Mouse (Mus musculus): ENCODE measurements around the gene Scn5a. TPM values are rescaled to one million over a fixed set of nuclear protein-coding genes. Genes with fewer than 3 reads are reported as not detected.

Gene Scn5a
- polyA plus RNA-seq, 1 experiment from 2014 or later, result 8.2 TPM

- Histone ChIP-seq H3K4me1 (peaks cover 70% of the 10 kb centered on the region), H3K36me3 (no peaks in the 10 kb centered on the region), H3K27ac (peak overlapping the region; percentile 91), H3K27me3 (ENCODE audit: insufficient read depth, poor library complexity, severe bottlenecking) (peaks cover 95% of the 10 kb centered on the region), H3K9me3 (no peaks in the 10 kb centered on the region), H3K4me3 (peak overlapping the region; percentile 87)
- DNase-seq (ENCODE audit: low spot score), result no peak
- WGBS, result under 1% methylated on average over 24 of the region's 24 CpGs
Observed at GRCm38 (mm10) chr9:119578311-119578635, 543 bp downstream of the Scn5a start.

- Histone ChIP-seq H3K4me1 (peaks cover 83% of the 10 kb centered on the region), H3K27me3 (ENCODE audit: insufficient read depth, poor library complexity, severe bottlenecking) (peaks cover 97% of the 10 kb centered on the region), H3K36me3 (no peaks in the 10 kb centered on the region), H3K9me3 (no peaks in the 10 kb centered on the region), H3K27ac (no peak overlapping the region), H3K4me3 (peak overlapping the region; percentile 87)
- DNase-seq (ENCODE audit: low spot score), result no peak
- WGBS, result 80% methylated on average over 2 of the region's 2 CpGs
Observed at GRCm38 (mm10) chr9:119576977-119577376, 1.8 kb downstream of the Scn5a start.

- Histone ChIP-seq H3K4me3 (no peak overlapping the region), H3K9me3 (no peaks in the 10 kb centered on the region), H3K4me1 (peaks cover 87% of the 10 kb centered on the region), H3K27ac (no peak overlapping the region), H3K36me3 (no peaks in the 10 kb centered on the region), H3K27me3 (ENCODE audit: insufficient read depth, poor library complexity, severe bottlenecking) (peaks cover 97% of the 10 kb centered on the region)
- no peak for DNase-seq (ENCODE audit: low spot score)
- WGBS, result 55% methylated on average over 9 of the region's 9 CpGs
Observed at GRCm38 (mm10) chr9:119575732-119576131, 3.1 kb downstream of the Scn5a start.

DNA sequence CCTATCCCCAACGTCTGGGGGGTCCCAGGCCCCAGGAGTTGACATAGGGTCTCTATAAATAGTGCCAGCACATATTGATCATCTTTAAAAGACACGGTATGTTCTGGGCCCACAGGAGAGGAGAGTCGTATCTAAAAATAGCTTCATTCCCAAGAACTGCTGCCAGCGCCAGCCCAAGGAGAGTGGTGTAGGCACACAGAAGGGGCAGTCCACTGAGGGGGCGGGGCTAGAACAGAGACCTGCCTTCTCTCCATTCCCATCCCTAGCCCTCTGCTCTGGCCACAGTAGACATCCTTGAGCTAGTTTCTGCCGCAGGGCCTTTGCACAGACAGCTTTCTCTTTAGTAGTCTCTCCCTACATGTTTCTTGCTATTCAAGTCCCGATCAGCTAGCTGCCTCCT lies 4.5 kb downstream of the Scn5a start:
- no peak for DNase-seq (ENCODE audit: low spot score)
- peaks cover 97% of the 10 kb centered on the region for H3K27me3 ChIP-seq (ENCODE audit: insufficient read depth, poor library complexity, severe bottlenecking)
- WGBS, result 54% methylated on average over 7 of the region's 7 CpGs
- peak overlapping the region; percentile 69; the same call in 1 of the 2 replicates for H3K27ac ChIP-seq
- H3K9me3 ChIP-seq, result no peaks in the 10 kb centered on the region
- peaks cover 85% of the 10 kb centered on the region for H3K4me1 ChIP-seq
- H3K36me3 ChIP-seq, result no peaks in the 10 kb centered on the region
- H3K4me3 ChIP-seq, result 0 out of 2 replicates have a peak overlapping the region, but pooled peaks have one; percentile 25

DNA sequence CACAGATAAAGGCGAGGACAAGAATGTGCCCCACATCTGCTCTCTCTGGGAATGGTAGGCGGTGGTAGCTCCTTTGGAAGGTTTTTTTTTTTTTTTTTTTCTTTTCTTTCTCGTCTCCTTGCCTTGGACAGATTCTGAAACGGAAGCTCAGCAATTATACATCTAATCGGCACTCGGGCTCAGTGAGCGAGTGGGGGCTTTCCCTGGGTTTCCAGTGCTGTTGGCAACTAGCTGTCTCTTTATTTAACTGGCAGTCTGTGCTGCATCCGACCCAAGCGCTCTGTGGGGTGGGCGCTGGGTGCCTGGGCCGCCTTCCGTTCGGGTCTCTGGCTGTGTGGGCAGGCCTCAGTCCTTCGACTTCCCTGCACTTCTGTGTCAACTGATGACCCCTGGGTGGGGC lies 5.8 kb downstream of the Scn5a start:
- WGBS, result 45% methylated on average over 14 of the region's 14 CpGs
- no peak overlapping the region for H3K27ac ChIP-seq
- no peak for DNase-seq (ENCODE audit: low spot score)
- no peaks in the 10 kb centered on the region for H3K36me3 ChIP-seq
- H3K4me1 ChIP-seq, result peaks cover 73% of the 10 kb centered on the region
- H3K27me3 ChIP-seq (ENCODE audit: insufficient read depth, poor library complexity, severe bottlenecking), result peaks cover 98% of the 10 kb centered on the region
- no peak overlapping the region for H3K4me3 ChIP-seq
- no peaks in the 10 kb centered on the region for H3K9me3 ChIP-seq

DNA sequence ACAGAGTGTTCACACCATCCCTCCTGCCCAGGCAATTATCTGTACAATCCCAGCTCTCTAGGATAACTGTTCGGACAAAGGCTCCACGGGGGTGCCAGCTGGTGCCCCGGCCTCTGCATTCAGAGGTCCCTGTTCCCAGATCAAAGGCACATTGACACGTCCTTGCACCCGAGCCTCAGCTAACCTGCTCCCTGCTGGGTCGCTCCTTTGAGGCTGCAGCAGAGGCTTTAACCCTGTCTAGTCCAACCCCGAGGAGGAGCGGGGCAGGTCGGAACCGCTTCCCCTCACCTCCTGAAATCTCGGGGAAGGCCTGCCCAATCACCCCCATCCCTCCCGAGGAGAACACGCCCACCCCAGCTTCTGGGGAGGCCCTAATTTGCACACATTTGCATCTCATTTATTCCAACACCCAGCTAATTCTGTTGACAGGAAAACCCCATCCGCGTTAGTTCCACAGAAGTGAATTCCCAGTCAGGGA lies 7.4 kb downstream of the Scn5a start:
- no peaks in the 10 kb centered on the region for H3K36me3 ChIP-seq
- H3K4me1 ChIP-seq, result peaks cover 67% of the 10 kb centered on the region
- DNase-seq (ENCODE audit: low spot score), result no peak
- peaks cover 98% of the 10 kb centered on the region for H3K27me3 ChIP-seq (ENCODE audit: insufficient read depth, poor library complexity, severe bottlenecking)
- H3K9me3 ChIP-seq, result no peaks in the 10 kb centered on the region
- H3K27ac ChIP-seq, result no peak overlapping the region
- WGBS, result 3% methylated on average over 15 of the region's 15 CpGs
- H3K4me3 ChIP-seq, result no peak overlapping the region

DNA sequence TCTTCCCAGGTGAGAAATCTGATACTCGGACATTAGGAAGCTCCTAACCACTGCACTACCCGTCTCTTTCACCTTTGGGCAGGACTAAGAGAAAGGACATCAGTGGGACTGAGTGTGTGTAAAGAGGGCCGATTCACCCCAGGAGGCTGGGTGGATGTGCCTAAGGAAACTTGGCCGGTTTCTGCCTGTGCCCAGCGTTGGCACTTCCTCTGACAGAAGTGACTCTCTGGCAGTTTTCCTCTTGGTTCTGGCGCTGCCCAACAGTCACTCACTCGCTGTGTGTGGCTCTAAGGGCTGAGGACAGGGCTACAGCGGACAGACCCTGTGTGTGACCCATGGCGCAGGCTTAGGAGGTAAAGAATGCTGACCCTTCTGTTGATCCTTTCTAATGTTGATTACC lies 8.2 kb downstream of the Scn5a start:
- H3K4me1 ChIP-seq, result peaks cover 67% of the 10 kb centered on the region
- WGBS, result 26% methylated on average over 9 of the region's 9 CpGs
- no peak for DNase-seq (ENCODE audit: low spot score)
- H3K36me3 ChIP-seq, result no peaks in the 10 kb centered on the region
- H3K9me3 ChIP-seq, result no peaks in the 10 kb centered on the region
- H3K4me3 ChIP-seq, result no peak overlapping the region
- H3K27me3 ChIP-seq (ENCODE audit: insufficient read depth, poor library complexity, severe bottlenecking), result peaks cover 98% of the 10 kb centered on the region
- no peak overlapping the region for H3K27ac ChIP-seq

DNA sequence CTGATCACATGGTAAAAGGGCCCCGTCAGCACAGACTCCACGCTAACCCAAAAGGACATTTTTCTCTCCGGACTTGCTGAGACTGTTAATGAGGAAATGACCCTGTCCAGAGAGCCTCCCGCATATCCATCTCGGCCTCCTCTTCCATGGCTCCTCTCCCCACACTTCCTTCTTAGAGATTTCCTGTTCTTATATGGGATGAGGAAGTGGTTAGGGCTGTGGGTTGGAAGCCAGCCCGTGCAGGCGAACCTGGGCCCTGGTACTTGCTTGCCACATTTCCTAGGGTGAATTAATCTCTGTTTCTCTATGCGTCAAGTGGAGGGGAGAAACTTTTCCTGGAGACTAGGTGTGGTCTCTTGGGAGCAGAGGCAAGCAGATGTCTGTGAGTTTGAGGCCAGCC lies 10.1 kb downstream of the Scn5a start:
- Histone ChIP-seq H3K27ac (no peak overlapping the region), H3K36me3 (no peaks in the 10 kb centered on the region), H3K4me3 (no peak overlapping the region), H3K27me3 (ENCODE audit: insufficient read depth, poor library complexity, severe bottlenecking) (peaks cover 88% of the 10 kb centered on the region), H3K9me3 (no peaks in the 10 kb centered on the region), H3K4me1 (peaks cover 66% of the 10 kb centered on the region)
- WGBS, result 80% methylated on average over 8 of the region's 8 CpGs
- DNase-seq (ENCODE audit: low spot score), result no peak

GRCm38 (mm10) chr9:119567800-119568199 lies 11.0 kb downstream of the Scn5a start:
- Histone ChIP-seq H3K9me3 (no peaks in the 10 kb centered on the region), H3K27ac (no peak overlapping the region), H3K27me3 (ENCODE audit: insufficient read depth, poor library complexity, severe bottlenecking) (peaks cover 79% of the 10 kb centered on the region), H3K4me3 (no peak overlapping the region), H3K36me3 (no peaks in the 10 kb centered on the region), H3K4me1 (peaks cover 64% of the 10 kb centered on the region)
- no peak for DNase-seq (ENCODE audit: low spot score)
- 73% methylated on average over 5 of the region's 5 CpGs for WGBS

GRCm38 (mm10) chr9:119566214-119566613 lies 12.6 kb downstream of the Scn5a start:
- Histone ChIP-seq H3K27ac (peak overlapping the region; percentile 32; the same call in 1 of the 2 replicates), H3K4me3 (no peak overlapping the region), H3K4me1 (peaks cover 63% of the 10 kb centered on the region), H3K27me3 (ENCODE audit: insufficient read depth, poor library complexity, severe bottlenecking) (peaks cover 70% of the 10 kb centered on the region), H3K9me3 (no peaks in the 10 kb centered on the region), H3K36me3 (no peaks in the 10 kb centered on the region; the same call in 1 of the 2 replicates)
- WGBS, result 13% methylated on average over 10 of the region's 10 CpGs
- DNase-seq (ENCODE audit: low spot score), result no peak

- WGBS, result 50% methylated on average over 6 of the region's 6 CpGs
- DNase-seq (ENCODE audit: low spot score), result no peak
- Histone ChIP-seq H3K4me3 (no peak overlapping the region), H3K27me3 (ENCODE audit: insufficient read depth, poor library complexity, severe bottlenecking) (peaks cover 60% of the 10 kb centered on the region), H3K36me3 (no peaks in the 10 kb centered on the region; the same call in 1 of the 2 replicates), H3K9me3 (no peaks in the 10 kb centered on the region), H3K27ac (no peak overlapping the region), H3K4me1 (peaks cover 71% of the 10 kb centered on the region)
Observed at GRCm38 (mm10) chr9:119564803-119565202, 14.0 kb downstream of the Scn5a start.

GRCm38 (mm10) chr9:119563617-119564016 lies 15.2 kb downstream of the Scn5a start:
- Histone ChIP-seq H3K4me1 (peaks cover 81% of the 10 kb centered on the region), H3K4me3 (no peak overlapping the region), H3K36me3 (no peaks in the 10 kb centered on the region; the same call in 1 of the 2 replicates), H3K9me3 (no peaks in the 10 kb centered on the region), H3K27ac (no peak overlapping the region), H3K27me3 (ENCODE audit: insufficient read depth, poor library complexity, severe bottlenecking) (peaks cover 50% of the 10 kb centered on the region)
- DNase-seq (ENCODE audit: low spot score), result no peak
- WGBS, result 76% methylated on average over 6 of the region's 6 CpGs

GRCm38 (mm10) chr9:119562256-119562655 lies 16.6 kb downstream of the Scn5a start:
- Histone ChIP-seq H3K4me1 (peaks cover 88% of the 10 kb centered on the region), H3K9me3 (no peaks in the 10 kb centered on the region), H3K36me3 (no peaks in the 10 kb centered on the region; the same call in 1 of the 2 replicates), H3K4me3 (no peak overlapping the region), H3K27ac (peak overlapping the region; percentile 25; the same call in 1 of the 2 replicates), H3K27me3 (ENCODE audit: insufficient read depth, poor library complexity, severe bottlenecking) (peaks cover 41% of the 10 kb centered on the region)
- 61% methylated on average over 12 of the region's 12 CpGs for WGBS
- DNase-seq (ENCODE audit: low spot score), result no peak

DNA sequence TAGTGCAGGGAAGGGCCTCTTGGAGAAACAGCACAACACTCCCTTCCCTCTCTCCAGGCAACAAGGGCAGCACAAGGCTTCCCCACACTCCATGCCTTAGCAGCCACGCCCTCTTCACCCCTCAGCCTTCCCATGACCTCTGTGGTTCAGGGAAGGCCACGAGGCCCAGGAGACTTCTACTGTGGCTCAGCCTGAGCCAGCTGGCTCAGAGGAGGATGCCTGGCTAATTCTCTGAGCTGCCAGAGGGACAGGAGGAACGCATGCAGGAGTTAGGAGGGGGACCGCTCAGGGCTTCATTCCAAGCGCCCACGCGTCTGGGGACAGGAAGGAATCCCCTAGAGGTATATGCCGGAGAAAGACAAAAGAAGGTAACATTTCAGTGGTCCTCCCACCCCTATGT lies 17.1 kb downstream of the Scn5a start:
- Histone ChIP-seq H3K9me3 (no peaks in the 10 kb centered on the region), H3K27ac (peak overlapping the region; percentile 65), H3K36me3 (no peaks in the 10 kb centered on the region; the same call in 1 of the 2 replicates), H3K4me3 (no peak overlapping the region), H3K4me1 (peaks cover 83% of the 10 kb centered on the region), H3K27me3 (ENCODE audit: insufficient read depth, poor library complexity, severe bottlenecking) (peaks cover 36% of the 10 kb centered on the region)
- WGBS, result 64% methylated on average over 8 of the region's 8 CpGs
- DNase-seq (ENCODE audit: low spot score), result no peak

Data from heart, embryonic 10.5 days (tissue).